Mouse (Mus musculus): ENCODE measurements around the gene Crb2. TPM values are rescaled to one million over a fixed set of nuclear protein-coding genes. Genes with fewer than 3 reads are reported as not detected.

The Crb2 gene
- 30.4 and 30.9 TPM in 2 replicates for polyA plus RNA-seq (2016; fragmentation: Nextera tagmentation; extraction: Ambion mirVana)

DNA sequence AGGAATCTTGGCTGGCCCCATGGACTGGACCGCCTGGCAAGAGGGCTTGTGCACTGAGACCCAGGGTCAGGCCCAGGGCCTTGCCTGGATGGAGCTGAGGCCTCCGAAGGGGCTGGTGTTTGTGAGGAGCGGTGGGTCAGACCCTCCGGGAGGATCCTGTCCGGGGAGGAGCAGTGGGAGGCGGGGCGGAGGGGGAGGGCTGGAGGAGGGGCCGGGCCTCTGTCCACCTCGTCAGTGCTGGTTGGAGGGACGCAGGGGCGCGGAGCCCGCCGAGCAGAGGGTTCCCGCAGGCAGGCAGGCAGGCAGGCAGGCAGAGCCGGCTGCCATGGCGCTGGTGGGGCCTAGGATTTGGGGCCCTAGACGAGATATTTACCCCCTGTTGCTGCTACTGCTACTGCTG lies at the start of gene Crb2:
Gene Crb2, plus strand, starts transcription at position 234 of the 400 bp plus-strand sequence.
- H3K27ac ChIP-seq, result peak within 1 kb of the TSS; percentile 90
- DNase-seq (ENCODE audit: extremely low spot score, low spot score), result peak; percentile 89
- 0% methylated on average over 18 of the region's 18 CpGs for WGBS
- H3K27me3 ChIP-seq (ENCODE audit: poor library complexity, severe bottlenecking), result peaks cover 12% of the 10 kb centered on the region
- peak within 1 kb of the TSS; percentile 64 for H3K4me3 ChIP-seq
- no peaks in the 10 kb centered on the region; the same call in 1 of the 2 replicates for H3K36me3 ChIP-seq (replicated peaks)
- H3K4me1 ChIP-seq, result peaks cover 73% of the 10 kb centered on the region
- no peaks in the 10 kb centered on the region for H3K9me3 ChIP-seq

DNA sequence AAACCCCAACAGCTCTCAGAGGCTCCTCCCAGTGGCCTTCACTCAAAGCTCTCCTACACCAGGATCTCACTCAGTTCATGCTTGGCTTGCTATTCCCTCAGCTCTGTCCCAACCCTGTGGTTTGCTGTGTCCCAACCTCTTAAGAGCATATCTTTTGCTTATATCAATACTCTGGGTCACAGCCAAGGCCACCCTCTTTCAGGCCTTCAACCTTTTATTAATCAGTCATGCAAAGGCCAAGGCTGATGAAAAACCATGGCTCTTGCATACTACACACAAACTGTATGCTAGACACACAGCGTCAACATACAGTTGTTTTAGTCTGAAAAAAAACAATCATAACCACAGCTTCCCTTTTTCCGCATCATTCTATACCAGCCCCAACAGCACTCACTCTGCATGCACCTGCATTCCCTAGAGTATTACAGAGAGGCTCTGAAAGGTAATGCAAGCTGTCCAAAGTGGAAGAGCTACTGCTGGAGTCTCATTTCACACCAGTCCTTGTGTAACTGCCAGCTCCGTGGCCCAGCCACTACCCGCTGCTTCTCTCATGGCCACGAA lies 44.7 kb upstream of the Crb2 start:
- 92% methylated on average over 5 of the region's 5 CpGs for WGBS
- no peak overlapping the region for H3K27ac ChIP-seq
- H3K27me3 ChIP-seq (ENCODE audit: poor library complexity, severe bottlenecking), result 0 out of 2 replicates have a peak, but pooled peaks cover 5% of the 10 kb centered on the region
- H3K4me1 ChIP-seq, result peaks cover 14% of the 10 kb centered on the region
- no peaks in the 10 kb centered on the region for H3K9me3 ChIP-seq
- no peak for DNase-seq (ENCODE audit: extremely low spot score, low spot score)
- no peak overlapping the region for H3K4me3 ChIP-seq
- no peaks in the 10 kb centered on the region for H3K36me3 ChIP-seq (replicated peaks)

DNA sequence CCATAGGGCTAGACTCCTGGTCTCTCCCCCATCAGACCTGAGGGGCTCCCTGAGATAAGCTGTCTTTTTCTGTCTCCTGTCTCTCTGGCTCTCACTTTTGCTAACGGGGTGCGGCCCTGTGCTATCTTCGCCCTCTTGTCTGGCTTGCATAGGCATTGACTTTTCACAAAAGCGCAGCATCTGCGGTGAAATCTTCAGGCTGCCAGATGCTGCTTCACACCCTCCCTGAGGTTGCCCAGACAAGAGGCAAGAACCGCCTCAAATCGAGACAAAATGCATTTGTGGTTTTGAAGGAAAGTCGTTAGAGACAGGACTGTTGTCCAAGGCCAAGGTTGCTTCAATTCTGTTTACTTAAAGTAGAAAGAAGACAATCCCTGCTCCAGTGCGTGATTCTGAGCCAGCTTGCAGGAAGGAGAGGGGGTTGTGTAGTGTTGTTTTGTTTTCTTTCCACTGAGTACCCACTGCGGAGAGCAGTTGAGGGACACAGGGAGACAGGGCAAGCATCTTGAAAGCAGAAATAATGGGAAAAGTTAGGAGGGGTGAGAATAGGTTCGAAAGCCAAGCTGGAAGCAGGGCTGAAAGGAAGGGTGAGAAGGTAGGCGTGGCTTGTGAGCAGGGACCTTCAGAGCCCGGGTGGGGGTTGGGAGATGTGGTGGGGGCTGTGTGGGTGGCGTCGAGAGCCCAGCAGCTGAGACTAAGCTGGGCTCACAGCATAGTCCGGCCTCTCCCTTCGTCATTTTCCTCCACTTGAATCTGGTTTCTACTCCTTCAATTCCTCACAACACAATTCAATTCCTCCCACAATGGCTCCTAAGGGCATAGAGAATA lies 40.9 kb upstream of the Crb2 start:
- H3K27me3 ChIP-seq (ENCODE audit: poor library complexity, severe bottlenecking), result 0 out of 2 replicates have a peak, but pooled peaks cover 5% of the 10 kb centered on the region
- H3K4me3 ChIP-seq, result peak overlapping the region; percentile 23; the same call in 1 of the 2 replicates
- H3K4me1 ChIP-seq, result peaks cover 14% of the 10 kb centered on the region
- H3K27ac ChIP-seq, result peak overlapping the region; percentile 56; the same call in 1 of the 2 replicates
- H3K36me3 ChIP-seq (replicated peaks), result no peaks in the 10 kb centered on the region
- H3K9me3 ChIP-seq, result no peaks in the 10 kb centered on the region
- 20% methylated on average over 17 of the region's 17 CpGs for WGBS
- DNase-seq (ENCODE audit: extremely low spot score, low spot score), result peak; percentile 23

DNA sequence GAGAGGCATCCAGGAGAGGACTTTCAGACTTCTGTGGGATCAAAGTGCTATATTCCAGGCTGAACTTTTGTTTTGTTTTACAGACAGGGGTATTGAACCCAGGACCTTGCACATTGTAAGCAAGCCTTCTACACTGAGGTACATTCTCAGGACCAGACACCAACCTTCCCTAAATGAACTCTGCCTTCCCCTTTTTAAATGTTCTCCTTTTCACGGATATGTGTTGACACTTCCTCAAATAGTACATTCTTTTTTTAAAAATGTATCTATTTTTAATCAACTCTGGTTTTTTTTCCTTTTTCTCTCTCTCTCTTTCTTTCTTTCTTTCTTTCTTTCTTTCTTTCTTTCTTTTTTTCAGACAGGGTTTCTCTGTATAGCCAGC lies 40.3 kb upstream of the Crb2 start:
- peaks cover 14% of the 10 kb centered on the region for H3K4me1 ChIP-seq
- H3K9me3 ChIP-seq, result no peaks in the 10 kb centered on the region
- H3K4me3 ChIP-seq, result peak overlapping the region; percentile 23; the same call in 1 of the 2 replicates
- 61% methylated on average over 1 of the region's 1 CpGs for WGBS
- peak overlapping the region; percentile 56; the same call in 1 of the 2 replicates for H3K27ac ChIP-seq
- DNase-seq (ENCODE audit: extremely low spot score, low spot score), result no peak
- H3K27me3 ChIP-seq (ENCODE audit: poor library complexity, severe bottlenecking), result 0 out of 2 replicates have a peak, but pooled peaks cover 5% of the 10 kb centered on the region
- H3K36me3 ChIP-seq (replicated peaks), result no peaks in the 10 kb centered on the region

DNA sequence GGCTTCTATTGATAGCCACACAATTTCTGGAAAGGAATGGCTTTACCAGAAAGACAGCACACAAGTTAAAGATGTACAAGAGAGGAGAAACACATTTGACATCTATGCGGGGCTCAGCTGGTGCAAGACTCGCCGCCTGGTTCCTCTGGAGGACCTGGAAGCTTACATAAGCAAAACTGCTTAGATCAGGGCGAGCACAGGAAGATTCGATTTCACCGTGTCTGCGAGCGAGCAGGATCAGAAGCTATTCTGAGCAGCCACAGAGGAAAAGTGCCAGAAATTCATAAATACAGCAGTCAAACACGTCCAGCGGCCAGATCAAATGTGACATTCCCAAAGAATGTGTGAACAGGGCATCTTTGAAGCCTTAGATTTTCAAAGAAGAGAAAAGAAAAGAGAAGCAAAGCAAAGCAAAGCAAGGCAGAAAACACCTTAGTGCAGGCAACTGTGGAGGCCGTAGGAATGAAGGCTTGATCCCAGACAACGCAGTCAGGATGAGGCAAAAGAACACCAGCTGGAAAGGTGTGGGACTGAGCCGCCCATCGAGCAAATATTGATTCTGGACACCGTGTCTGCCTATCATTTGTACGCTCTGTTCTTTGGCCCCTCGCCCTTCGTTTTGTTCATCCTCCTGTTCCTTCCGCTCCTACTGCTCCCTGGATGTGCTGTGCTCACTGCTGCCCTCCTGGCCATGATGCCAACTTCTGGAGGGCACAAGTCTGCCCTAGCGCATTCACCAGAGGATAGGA lies 34.1 kb upstream of the Crb2 start:
- no peak overlapping the region for H3K4me3 ChIP-seq
- DNase-seq (ENCODE audit: extremely low spot score, low spot score), result no peak
- no peak overlapping the region for H3K27ac ChIP-seq
- H3K27me3 ChIP-seq (ENCODE audit: poor library complexity, severe bottlenecking), result no peaks in the 10 kb centered on the region
- no peaks in the 10 kb centered on the region for H3K36me3 ChIP-seq (replicated peaks)
- H3K4me1 ChIP-seq, result peaks cover 4% of the 10 kb centered on the region; the same call in 1 of the 2 replicates
- H3K9me3 ChIP-seq, result no peaks in the 10 kb centered on the region
- 85% methylated on average over 20 of the region's 20 CpGs for WGBS

DNA sequence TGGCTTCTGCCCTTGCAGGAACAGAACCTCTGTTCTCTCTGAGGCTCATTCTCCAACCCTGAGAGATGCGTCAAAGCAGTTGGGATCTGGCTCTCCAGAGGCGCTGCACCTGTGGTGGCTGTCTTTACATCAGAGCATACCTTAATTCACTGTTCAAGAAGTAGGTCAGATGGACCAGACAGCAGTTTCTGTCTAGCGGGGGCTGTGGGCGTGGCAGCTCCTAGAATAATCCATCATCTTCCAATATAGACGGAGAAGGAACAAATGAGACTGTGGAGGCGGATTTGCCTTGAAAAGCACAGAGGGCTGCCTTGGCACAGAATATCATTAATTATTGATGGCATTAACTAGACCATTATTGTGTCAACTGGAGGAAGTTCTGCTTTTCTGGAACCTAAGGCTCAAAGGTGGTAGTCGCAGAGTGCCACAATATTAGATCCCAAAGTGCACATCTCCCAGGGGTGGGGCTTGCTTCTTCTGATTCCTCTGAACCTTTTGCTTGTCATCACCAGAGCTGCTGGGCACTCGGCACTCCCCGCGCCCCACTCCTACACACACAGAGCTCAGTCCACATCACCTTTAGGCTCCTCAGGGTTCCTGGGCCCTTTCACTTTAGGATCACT lies 31.2 kb upstream of the Crb2 start:
- Histone ChIP-seq H3K27me3 (ENCODE audit: poor library complexity, severe bottlenecking) (0 out of 2 replicates have a peak, but pooled peaks cover 9% of the 10 kb centered on the region), H3K4me1 (peaks cover 21% of the 10 kb centered on the region), H3K27ac (no peak overlapping the region), H3K9me3 (no peaks in the 10 kb centered on the region), H3K36me3 (replicated peaks) (no peaks in the 10 kb centered on the region), H3K4me3 (no peak overlapping the region)
- no peak for DNase-seq (ENCODE audit: extremely low spot score, low spot score)
- 92% methylated on average over 10 of the region's 10 CpGs for WGBS

DNA sequence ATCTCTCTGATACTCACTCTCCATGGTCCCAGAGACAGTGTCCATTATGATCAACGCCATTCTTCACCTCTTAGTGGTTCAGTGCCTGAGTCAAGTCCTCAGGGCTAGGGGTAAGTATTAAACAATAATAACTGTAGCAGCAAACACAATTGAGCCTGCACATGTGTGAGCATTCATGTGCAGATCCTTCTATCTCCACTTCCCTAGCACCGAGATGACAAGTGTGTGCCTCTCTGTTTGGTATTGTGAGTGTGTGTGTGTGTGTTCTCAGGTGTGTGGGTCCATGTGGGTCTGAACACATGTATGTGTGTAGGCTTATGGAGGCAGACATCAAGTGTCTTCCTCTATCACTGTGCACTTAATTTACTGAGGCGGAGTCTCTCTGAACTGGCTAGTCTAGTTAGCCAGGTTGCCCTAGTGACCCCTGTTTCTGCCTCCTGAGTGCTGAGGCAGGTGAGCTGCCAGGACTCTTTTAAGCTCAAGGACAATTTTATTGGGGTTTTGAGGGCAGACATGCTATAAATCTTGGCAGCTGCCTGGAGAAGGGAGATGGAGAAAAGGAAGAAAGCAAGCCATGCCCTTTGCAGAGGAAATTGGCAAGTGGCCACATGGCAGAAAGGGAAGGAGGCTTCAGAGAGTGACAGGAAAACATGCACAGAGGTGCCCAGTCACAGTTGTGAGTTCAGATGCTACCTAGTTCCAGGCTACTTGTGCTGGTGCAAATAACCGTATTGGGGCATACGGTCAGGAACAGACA lies 29.6 kb upstream of the Crb2 start:
- H3K27me3 ChIP-seq (ENCODE audit: poor library complexity, severe bottlenecking), result 0 out of 2 replicates have a peak, but pooled peaks cover 9% of the 10 kb centered on the region
- peaks cover 17% of the 10 kb centered on the region for H3K4me1 ChIP-seq
- WGBS, result 95% methylated on average over 5 of the region's 5 CpGs

DNA sequence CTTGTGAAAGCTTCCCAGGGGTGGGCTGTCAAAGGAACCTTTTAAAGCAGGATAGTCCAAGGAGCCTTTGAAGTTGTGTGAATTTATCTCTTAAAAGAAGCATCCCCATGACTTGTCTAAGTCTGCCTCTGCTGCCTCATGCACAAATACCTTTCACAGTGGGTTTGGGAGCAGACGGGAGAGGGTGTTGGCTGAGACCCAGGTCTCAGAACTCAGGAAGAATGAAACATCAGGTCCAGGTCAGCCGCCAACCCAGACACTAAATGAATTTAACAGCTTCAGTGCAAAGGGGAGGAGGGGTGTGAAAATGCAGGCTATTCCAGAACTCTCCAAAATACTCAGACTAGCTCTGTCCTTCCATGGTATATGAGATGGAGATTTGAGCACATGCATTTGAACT lies 28.1 kb upstream of the Crb2 start:
- Histone ChIP-seq H3K36me3 (replicated peaks) (no peaks in the 10 kb centered on the region), H3K27ac (no peak overlapping the region), H3K4me3 (no peak overlapping the region), H3K9me3 (no peaks in the 10 kb centered on the region), H3K4me1 (peaks cover 17% of the 10 kb centered on the region), H3K27me3 (ENCODE audit: poor library complexity, severe bottlenecking) (0 out of 2 replicates have a peak, but pooled peaks cover 9% of the 10 kb centered on the region)
- DNase-seq (ENCODE audit: extremely low spot score, low spot score), result no peak
- WGBS, result 63% methylated on average over 2 of the region's 2 CpGs

More for the DNA sequence above, 29.6 kb upstream of the Crb2 start:
- no peak for DNase-seq (ENCODE audit: extremely low spot score, low spot score)
- no peak overlapping the region for H3K4me3 ChIP-seq
- no peak overlapping the region for H3K27ac ChIP-seq
- no peaks in the 10 kb centered on the region for H3K9me3 ChIP-seq
- H3K36me3 ChIP-seq (replicated peaks), result no peaks in the 10 kb centered on the region

DNA sequence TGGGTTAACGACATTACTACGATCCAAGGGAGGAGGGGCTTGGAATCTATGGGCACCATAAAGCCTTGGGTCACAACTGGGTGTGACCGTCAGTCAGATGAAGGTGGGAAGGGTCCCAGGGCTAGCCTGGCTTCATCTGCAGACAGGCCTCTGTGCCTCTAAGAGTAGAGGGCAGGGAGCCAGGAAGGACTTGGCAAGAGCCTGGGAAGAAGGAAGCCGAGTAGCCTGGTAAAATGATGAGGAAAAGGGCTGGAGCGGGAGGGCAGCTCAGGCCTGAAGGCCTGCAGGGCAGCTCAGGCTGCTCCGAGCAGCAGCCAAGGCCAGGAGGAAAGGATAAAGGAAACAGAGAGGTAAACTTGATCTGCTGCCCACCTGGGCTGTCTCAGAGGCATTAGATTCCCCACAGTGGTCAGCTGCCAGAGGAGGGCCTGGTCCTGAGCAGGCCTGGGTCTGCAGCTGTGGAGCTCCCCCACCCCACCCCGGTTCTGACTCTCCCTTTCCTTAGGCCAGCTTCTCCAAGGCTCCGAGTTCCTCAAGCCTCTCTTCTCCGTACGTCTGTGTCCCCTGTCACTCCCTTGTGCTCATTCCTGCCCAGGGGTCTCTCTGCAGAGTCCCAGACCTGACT lies 27.5 kb upstream of the Crb2 start:
- WGBS, result 56% methylated on average over 10 of the region's 10 CpGs
- Histone ChIP-seq H3K9me3 (no peaks in the 10 kb centered on the region), H3K27me3 (ENCODE audit: poor library complexity, severe bottlenecking) (0 out of 2 replicates have a peak, but pooled peaks cover 9% of the 10 kb centered on the region), H3K36me3 (replicated peaks) (no peaks in the 10 kb centered on the region), H3K27ac (peak overlapping the region; percentile 63), H3K4me3 (no peak overlapping the region), H3K4me1 (peaks cover 17% of the 10 kb centered on the region)
- no peak for DNase-seq (ENCODE audit: extremely low spot score, low spot score)

DNA sequence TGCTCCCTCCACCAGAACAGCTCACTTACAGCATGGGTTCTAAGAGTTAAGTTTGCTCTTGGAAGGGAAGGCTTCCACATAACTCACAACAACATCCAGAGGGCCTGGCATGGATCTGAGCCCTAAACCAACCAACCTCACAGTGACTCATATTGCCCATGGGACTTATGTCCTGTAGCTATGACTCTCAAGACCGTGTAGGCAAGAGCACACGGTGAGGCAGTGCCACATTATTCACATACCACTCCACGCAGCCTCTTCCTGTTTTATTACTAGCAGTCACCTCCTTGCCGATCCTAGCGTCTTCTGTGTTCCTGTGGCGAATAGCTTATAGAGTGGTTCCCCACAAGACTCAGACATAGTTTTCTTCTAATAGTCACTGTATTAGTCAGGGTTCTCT lies 26.7 kb upstream of the Crb2 start:
- Histone ChIP-seq H3K27ac (no peak overlapping the region), H3K4me1 (peaks cover 17% of the 10 kb centered on the region), H3K4me3 (no peak overlapping the region), H3K36me3 (replicated peaks) (no peaks in the 10 kb centered on the region), H3K27me3 (ENCODE audit: poor library complexity, severe bottlenecking) (0 out of 2 replicates have a peak, but pooled peaks cover 9% of the 10 kb centered on the region), H3K9me3 (no peaks in the 10 kb centered on the region)
- DNase-seq (ENCODE audit: extremely low spot score, low spot score), result no peak
- WGBS, result 87% methylated on average over 6 of the region's 6 CpGs

DNA sequence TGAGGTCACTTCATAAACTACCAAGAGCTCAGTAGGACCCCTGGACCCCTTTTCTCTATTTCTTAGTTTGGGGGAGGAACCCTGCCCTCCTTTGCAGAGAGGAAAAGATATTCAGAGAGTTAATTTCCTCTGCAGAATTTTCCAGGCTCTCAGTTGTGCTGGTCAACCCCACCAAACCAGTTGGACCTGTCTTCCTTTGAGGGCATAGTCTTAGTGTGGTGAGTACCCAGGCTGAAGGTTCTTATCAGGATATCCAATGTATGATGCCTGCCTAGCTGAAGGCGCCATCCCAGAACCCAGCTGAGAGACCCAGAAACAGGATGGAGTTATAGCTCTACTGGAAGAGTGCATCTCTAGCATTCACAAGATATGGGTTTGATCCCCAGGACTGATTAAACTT lies 24.9 kb upstream of the Crb2 start:
- no peak overlapping the region for H3K27ac ChIP-seq
- H3K36me3 ChIP-seq (replicated peaks), result no peaks in the 10 kb centered on the region
- H3K9me3 ChIP-seq, result no peaks in the 10 kb centered on the region
- no peak for DNase-seq (ENCODE audit: extremely low spot score, low spot score)
- H3K4me3 ChIP-seq, result no peak overlapping the region
- peaks cover 16% of the 10 kb centered on the region for H3K27me3 ChIP-seq (ENCODE audit: poor library complexity, severe bottlenecking)
- 93% methylated on average over 1 of the region's 1 CpGs for WGBS
- peaks cover 23% of the 10 kb centered on the region for H3K4me1 ChIP-seq
